Mouse (Mus musculus) intestine, embryonic 14.5 days (tissue): ENCODE results near the gene Hoxc10. TPM values are rescaled to one million over a fixed set of nuclear protein-coding genes. Genes with fewer than 3 reads are reported as not detected.

Source experiments
- ATAC-seq: fragments of 200-750 bp; cut with Nextera tagmentation; replicated peaks from 2 replicates; pipeline ENCODE4 v1.8.0; 2017; ENCODE audit warnings: low read depth, moderate number of reproducible peaks, moderate TSS enrichment, moderate library complexity; ENCODE audit not compliant: low FRiP score, low TSS enrichment
- DNase-seq: peaks from one replicate; pipeline ENCODE4 v3.0.0-alpha.2; 2018; ENCODE audit warnings: low spot score
- H3K27ac ChIP-seq: fragments of 300-500 bp; sonication (generic); 2 replicates; pipeline ENCODE4 v1.5.1; 2014; ENCODE audit warnings: low read depth, mild to moderate bottlenecking, control low read depth
- H3K27me3 ChIP-seq: fragments of 300-500 bp; sonication (generic); replicated peaks from 2 replicates; pipeline ENCODE4 v1.6.1; 2014; ENCODE audit warnings: low read length, control low read depth; ENCODE audit not compliant: control insufficient read depth, insufficient read depth
- H3K36me3 ChIP-seq: fragments of 300-500 bp; sonication (generic); 2 replicates; pipeline ENCODE4 v1.6.1; 2014; ENCODE audit warnings: low read length, control low read depth; ENCODE audit not compliant: control insufficient read depth, insufficient read depth
- H3K4me1 ChIP-seq: fragments of 300-500 bp; sonication (generic); replicated peaks from 2 replicates; pipeline ENCODE4 v1.6.1; 2014; ENCODE audit warnings: low read length, control low read depth, mixed read lengths; ENCODE audit not compliant: control insufficient read depth, insufficient read depth
- H3K4me2 ChIP-seq: fragments of 300-500 bp; sonication (generic); 2 replicates; pipeline ENCODE4 v1.6.1; 2014; ENCODE audit warnings: low read length
- H3K4me3 ChIP-seq: fragments of 300-500 bp; sonication (generic); 2 replicates; pipeline ENCODE4 v1.5.1; 2014; ENCODE audit warnings: low read depth, low read length, control low read depth, mixed read lengths
- H3K9ac ChIP-seq: fragments of 300-500 bp; sonication (generic); 2 replicates; pipeline ENCODE4 v1.6.1; 2014; ENCODE audit warnings: mild to moderate bottlenecking, low read length
- H3K9me3 ChIP-seq: fragments of 300-500 bp; sonication (generic); 2 replicates; pipeline ENCODE4 v1.6.1; 2016; ENCODE audit warnings: low read length, control low read depth; ENCODE audit not compliant: control insufficient read depth
- WGBS: fragments of 180-500 bp; shearing (Covaris S2); extraction: QIAGEN DNeasy Blood & Tissue Kit; methylation state at CpG from one replicate; pipeline ENCODE4 v1.1.7; 2014; 5-methylcytosine and 5-hydroxymethylcytosine counted together
- polyA plus RNA-seq: library from polyadenylated mRNA; unstranded; fragments of >200 nt; fragmentation: Nextera tagmentation; extraction: Ambion mirVana; gene quantifications from 2 replicates; pipeline ENCODE4 v1.2.1, GENCODE M21; 2014

Gene Hoxc10
- polyA plus RNA-seq, 1 experiment from 2014 or later: 2.6 TPM

- H3K9me3 ChIP-seq: no peaks in the 10 kb centered on the region
- H3K4me2 ChIP-seq: 0 out of 2 replicates have a peak overlapping the region, but pooled peaks have one; percentile 7
- ATAC-seq (peak; percentile 48; the same call in 1 of the 2 replicates), DNase-seq (peak; percentile 99)
- 7% methylated on average over 21 of the region's 21 CpGs for WGBS
- peaks cover 4% of the 10 kb centered on the region; the same call in 1 of the 2 replicates for H3K4me1 ChIP-seq
- H3K27me3 ChIP-seq: peaks cover 95% of the 10 kb centered on the region
- H3K36me3 ChIP-seq: no peaks in the 10 kb centered on the region
- H3K4me3 ChIP-seq: no peak overlapping the region
- H3K9ac ChIP-seq: no peak overlapping the region
- H3K27ac ChIP-seq: no peak overlapping the region
Measured at GRCm38 (mm10) chr15:102987124-102987833, 20.7 kb downstream of the Hoxc10 start.

- WGBS: 53% methylated on average over 5 of the region's 5 CpGs
- DNase-seq (no peak), ATAC-seq (no peak)
- Histone ChIP-seq H3K27me3 (peaks cover 96% of the 10 kb centered on the region), H3K36me3 (no peaks in the 10 kb centered on the region), H3K27ac (no peak overlapping the region), H3K4me3 (no peak overlapping the region), H3K9ac (no peak overlapping the region), H3K4me1 (peaks cover 4% of the 10 kb centered on the region; the same call in 1 of the 2 replicates), H3K9me3 (no peaks in the 10 kb centered on the region), H3K4me2 (no peak overlapping the region)
Measured at GRCm38 (mm10) chr15:102988078-102988477, 21.5 kb downstream of the Hoxc10 start.

GRCm38 (mm10) chr15:102990461-102991397 lies 24.1 kb downstream of the Hoxc10 start, which contains the start of gene Hoxc8:
Hoxc8 (plus strand) TSS chr15:102990607.
- no peak for DNase-seq
- H3K36me3 ChIP-seq: no peaks in the 10 kb centered on the region
- H3K27ac ChIP-seq: peak within 1 kb of the TSS; percentile 51; the same call in 1 of the 2 replicates
- H3K9me3 ChIP-seq: no peaks in the 10 kb centered on the region
- peaks cover 94% of the 10 kb centered on the region for H3K27me3 ChIP-seq
- ATAC-seq: 0 out of 2 replicates have a peak, but pooled peaks have one; percentile 32
- peak within 1 kb of the TSS; percentile 52 for H3K4me2 ChIP-seq
- H3K4me3 ChIP-seq: peak within 1 kb of the TSS; percentile 42
- peaks cover 4% of the 10 kb centered on the region; the same call in 1 of the 2 replicates for H3K4me1 ChIP-seq
- peak within 1 kb of the TSS; percentile 58 for H3K9ac ChIP-seq
- WGBS: 2% methylated on average over 69 of the region's 69 CpGs

- Histone ChIP-seq H3K4me2 (peak overlapping the region; percentile 52), H3K9me3 (no peaks in the 10 kb centered on the region), H3K36me3 (no peaks in the 10 kb centered on the region), H3K4me1 (peaks cover 4% of the 10 kb centered on the region; the same call in 1 of the 2 replicates), H3K27ac (no peak overlapping the region), H3K27me3 (peaks cover 94% of the 10 kb centered on the region), H3K9ac (peak overlapping the region; percentile 58), H3K4me3 (peak overlapping the region; percentile 42)
- 12% methylated on average over 7 of the region's 7 CpGs for WGBS
- ATAC-seq (no peak), DNase-seq (no peak)
Measured at GRCm38 (mm10) chr15:102991782-102992181, 25.2 kb downstream of the Hoxc10 start.

- H3K4me1 ChIP-seq: peaks cover 4% of the 10 kb centered on the region; the same call in 1 of the 2 replicates
- 6% methylated on average over 11 of the region's 11 CpGs for WGBS
- peak overlapping the region; percentile 42 for H3K4me3 ChIP-seq
Measured at GRCm38 (mm10) chr15:102992206-102992605, 25.6 kb downstream of the Hoxc10 start.

GRCm38 (mm10) chr15:102992863-102993262 lies 26.3 kb downstream of the Hoxc10 start:
- DNase-seq (no peak), ATAC-seq (no peak)
- Histone ChIP-seq H3K4me3 (peak overlapping the region; percentile 42), H3K27ac (no peak overlapping the region), H3K27me3 (peaks cover 95% of the 10 kb centered on the region), H3K36me3 (no peaks in the 10 kb centered on the region), H3K4me2 (peak overlapping the region; percentile 52), H3K9ac (0 out of 2 replicates have a peak overlapping the region, but pooled peaks have one; percentile 58), H3K4me1 (no peaks in the 10 kb centered on the region; the same call in 1 of the 2 replicates), H3K9me3 (no peaks in the 10 kb centered on the region)
- 13% methylated on average over 3 of the region's 3 CpGs for WGBS

More at GRCm38 (mm10) chr15:102992206-102992605, 25.6 kb downstream of the Hoxc10 start:
- H3K27ac ChIP-seq: no peak overlapping the region
- H3K36me3 ChIP-seq: no peaks in the 10 kb centered on the region
- peak overlapping the region; percentile 52 for H3K4me2 ChIP-seq
- peaks cover 94% of the 10 kb centered on the region for H3K27me3 ChIP-seq
- H3K9ac ChIP-seq: peak overlapping the region; percentile 58
- H3K9me3 ChIP-seq: no peaks in the 10 kb centered on the region
- DNase-seq: no peak
- ATAC-seq: no peak

GRCm38 (mm10) chr15:102996548-102996947 lies 30.0 kb downstream of the Hoxc10 start:
- Histone ChIP-seq H3K9me3 (no peaks in the 10 kb centered on the region), H3K36me3 (no peaks in the 10 kb centered on the region), H3K4me3 (0 out of 2 replicates have a peak overlapping the region, but pooled peaks have one; percentile 6), H3K9ac (no peak overlapping the region), H3K27me3 (peaks cover 98% of the 10 kb centered on the region), H3K27ac (no peak overlapping the region; the same call in 1 of the 2 replicates), H3K4me2 (peak overlapping the region; percentile 64), H3K4me1 (no peaks in the 10 kb centered on the region; the same call in none of the 2 replicates)
- DNase-seq (no peak), ATAC-seq (no peak)
- WGBS: 13% methylated on average over 9 of the region's 9 CpGs

- Histone ChIP-seq H3K4me2 (peak overlapping the region; percentile 64), H3K9me3 (no peaks in the 10 kb centered on the region), H3K27me3 (peaks cover 98% of the 10 kb centered on the region), H3K9ac (peak overlapping the region; percentile 68), H3K4me1 (no peaks in the 10 kb centered on the region; the same call in none of the 2 replicates), H3K36me3 (no peaks in the 10 kb centered on the region), H3K27ac (peak overlapping the region; percentile 87), H3K4me3 (peak overlapping the region; percentile 42)
- ATAC-seq: no peak
- DNase-seq: no peak
- WGBS: 10% methylated on average over 3 of the region's 3 CpGs
Measured at GRCm38 (mm10) chr15:102997431-102997830, 30.8 kb downstream of the Hoxc10 start.
